Mouse (Mus musculus) hindbrain, postnatal 0 days (tissue): ENCODE results near the gene Atxn2l. TPM values are rescaled to one million over a fixed set of nuclear protein-coding genes. Genes with fewer than 3 reads are reported as not detected.
A peak's percentile ranks its signal among the peaks of the same experiment; 100 is the strongest.

Experiments
- ATAC-seq: fragments of 200-750 bp; cut with Nextera tagmentation; 2 replicates; pipeline ENCODE4 v1.8.0; 2017; ENCODE audit warnings: mild to moderate bottlenecking, moderate TSS enrichment, moderate library complexity
- DNase-seq: peaks from one replicate; pipeline ENCODE4 v3.0.0-alpha.2; 2015; ENCODE audit warnings: low spot score
- H3K27ac ChIP-seq: fragments of 300-500 bp; sonication (generic); 2 replicates; pipeline ENCODE4 v1.5.1; 2014; ENCODE audit warnings: mild to moderate bottlenecking
- H3K27me3 ChIP-seq: fragments of 300-500 bp; sonication (generic); 2 replicates; pipeline ENCODE4 v1.6.1; 2014; ENCODE audit warnings: low read length, mixed read lengths; ENCODE audit not compliant: insufficient read depth
- H3K36me3 ChIP-seq: fragments of 300-500 bp; sonication (generic); 2 replicates; pipeline ENCODE4 v1.6.1; 2014; ENCODE audit warnings: low read length, mixed read lengths; ENCODE audit not compliant: insufficient read depth
- H3K4me1 ChIP-seq: fragments of 300-500 bp; sonication (generic); 2 replicates; pipeline ENCODE4 v1.6.1; 2014; ENCODE audit warnings: antibody characterized with exemption, low read length, mixed read lengths; ENCODE audit not compliant: insufficient read depth
- H3K4me2 ChIP-seq: fragments of 300-500 bp; sonication (generic); 2 replicates; pipeline ENCODE4 v1.6.1; 2014; ENCODE audit warnings: low read depth, mild to moderate bottlenecking, low read length, moderate library complexity, mixed read lengths
- H3K4me3 ChIP-seq: fragments of 300-500 bp; sonication (generic); 2 replicates; pipeline ENCODE4 v1.5.1; 2014; ENCODE audit warnings: low read length
- H3K9ac ChIP-seq: fragments of 300-500 bp; sonication (generic); replicated peaks from 2 replicates; pipeline ENCODE4 v1.6.1; 2014; ENCODE audit warnings: mild to moderate bottlenecking, low read length, moderate library complexity, mixed read lengths
- H3K9me3 ChIP-seq: fragments of 300-500 bp; sonication (generic); 2 replicates; pipeline ENCODE4 v1.6.1; 2016; ENCODE audit warnings: low read length, mixed read lengths
- CTCF ChIP-seq: IDR thresholded peaks from 2 replicates; pipeline ENCODE4 v1.5.1; 2016; ENCODE audit warnings: antibody characterized with exemption, control low read depth, low read depth
- WGBS: fragments of 180-500 bp; shearing (Covaris S2); extraction: QIAGEN DNeasy Blood & Tissue Kit; methylation state at CpG from one replicate; pipeline ENCODE4 v1.1.7; 2014; 5-methylcytosine and 5-hydroxymethylcytosine counted together
- polyA plus RNA-seq: library from polyadenylated mRNA; unstranded; fragments of >200 nt; fragmentation: Nextera tagmentation; extraction: Ambion mirVana; gene quantifications from 2 replicates; pipeline ENCODE4 v1.2.1, GENCODE M21; 2015
- total RNA-seq: library from RNA; depleted of rRNA; stranded (reverse); fragments of >200 nt; gene quantifications from 2 replicates; pipeline ENCODE4 v1.2.3, GENCODE M21; 2014

The Atxn2l gene
- total and polyA plus RNA-seq, 2 experiments from 2014 or later: 54.0 to 71.1 TPM

GRCm38 (mm10) chr7:126502751-126503150, 486 bp downstream of the Atxn2l start:
- ATAC-seq (no peak), DNase-seq (no peak)
- peak overlapping the region; percentile 70 for H3K4me2 ChIP-seq
- TF ChIP-seq CTCF: no peak
- H3K9ac ChIP-seq: peak overlapping the region; percentile 92
- H3K9me3 ChIP-seq: no peaks in the 10 kb centered on the region
- H3K4me3 ChIP-seq: peak overlapping the region; percentile 70
- H3K27me3 ChIP-seq: no peaks in the 10 kb centered on the region
- WGBS: 0% methylated on average over 39 of the region's 40 CpGs
- peak overlapping the region; percentile 98 for H3K27ac ChIP-seq
- H3K36me3 ChIP-seq: peaks cover 32% of the 10 kb centered on the region
- no peaks in the 10 kb centered on the region for H3K4me1 ChIP-seq

- Histone ChIP-seq H3K4me3 (peak overlapping the region; percentile 70), H3K36me3 (peaks cover 37% of the 10 kb centered on the region), H3K27ac (peak overlapping the region; percentile 98), H3K4me2 (peak overlapping the region; percentile 70), H3K4me1 (no peaks in the 10 kb centered on the region), H3K9ac (peak overlapping the region; percentile 92), H3K9me3 (no peaks in the 10 kb centered on the region), H3K27me3 (no peaks in the 10 kb centered on the region)
- TF ChIP-seq CTCF: no peak
- DNase-seq: peak; percentile 97
- ATAC-seq: peak; percentile 93
- WGBS: 0% methylated on average over 48 of the region's 57 CpGs
These were observed 1.1 kb downstream of the Atxn2l start for GRCm38 (mm10) chr7:126502023-126502741.

GRCm38 (mm10) chr7:126501684-126502022, 1.6 kb downstream of the Atxn2l start:
- 3% methylated on average over 9 of the region's 9 CpGs for WGBS
- no peak for ATAC-seq
- peak overlapping the region; percentile 92 for H3K9ac ChIP-seq

GRCm38 (mm10) chr7:126499416-126499815, 3.8 kb downstream of the Atxn2l start:
- Histone ChIP-seq H3K36me3 (peaks cover 65% of the 10 kb centered on the region), H3K9me3 (no peaks in the 10 kb centered on the region), H3K9ac (no peak overlapping the region), H3K27ac (no peak overlapping the region), H3K4me3 (no peak overlapping the region), H3K4me1 (no peaks in the 10 kb centered on the region), H3K27me3 (no peaks in the 10 kb centered on the region), H3K4me2 (no peak overlapping the region)
- ATAC-seq (no peak), DNase-seq (no peak)
- WGBS: 94% methylated on average over 7 of the region's 7 CpGs
- TF ChIP-seq CTCF: no peak

More at GRCm38 (mm10) chr7:126501684-126502022, 1.6 kb downstream of the Atxn2l start:
- TF ChIP-seq CTCF: no peak
- peaks cover 43% of the 10 kb centered on the region for H3K36me3 ChIP-seq
- no peak for DNase-seq
- H3K4me3 ChIP-seq: peak overlapping the region; percentile 70
- peak overlapping the region; percentile 70 for H3K4me2 ChIP-seq
- peak overlapping the region; percentile 98 for H3K27ac ChIP-seq
- H3K4me1 ChIP-seq: no peaks in the 10 kb centered on the region
- H3K27me3 ChIP-seq: no peaks in the 10 kb centered on the region
- H3K9me3 ChIP-seq: no peaks in the 10 kb centered on the region

GRCm38 (mm10) chr7:126497966-126498365, 5.3 kb downstream of the Atxn2l start:
- Histone ChIP-seq H3K9me3 (no peaks in the 10 kb centered on the region), H3K4me2 (no peak overlapping the region), H3K4me1 (no peaks in the 10 kb centered on the region), H3K27me3 (no peaks in the 10 kb centered on the region), H3K9ac (no peak overlapping the region), H3K27ac (no peak overlapping the region), H3K36me3 (peaks cover 79% of the 10 kb centered on the region), H3K4me3 (no peak overlapping the region)
- WGBS: 87% methylated on average over 12 of the region's 12 CpGs
- DNase-seq: no peak
- no peak for TF ChIP-seq CTCF
- no peak for ATAC-seq

DNA sequence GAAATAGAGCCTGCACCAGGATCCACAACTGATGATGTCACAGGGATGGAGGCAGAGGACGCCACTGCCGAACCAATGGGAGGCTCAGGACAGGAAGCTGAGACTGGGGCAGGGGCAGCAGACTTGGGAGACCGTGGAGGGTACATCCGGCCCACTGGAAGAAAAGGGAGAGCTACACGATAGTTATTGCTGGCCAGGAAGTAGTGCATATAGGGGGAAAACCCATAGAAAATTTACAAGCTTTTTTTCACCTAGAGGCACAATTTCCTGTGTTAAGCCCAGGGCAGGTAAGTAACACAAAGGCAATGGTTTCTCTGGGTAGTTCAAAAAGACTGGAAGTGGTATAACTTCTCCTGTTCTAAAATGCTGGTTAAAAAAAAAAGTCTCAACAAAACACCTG, 6.8 kb downstream of the Atxn2l start:
- Histone ChIP-seq H3K4me3 (no peak overlapping the region), H3K4me1 (no peaks in the 10 kb centered on the region), H3K9ac (no peak overlapping the region), H3K36me3 (peaks cover 93% of the 10 kb centered on the region), H3K27ac (no peak overlapping the region), H3K27me3 (no peaks in the 10 kb centered on the region), H3K9me3 (no peaks in the 10 kb centered on the region), H3K4me2 (no peak overlapping the region)
- 89% methylated on average over 5 of the region's 5 CpGs for WGBS
- DNase-seq: no peak
- no peak for TF ChIP-seq CTCF
- ATAC-seq: no peak

- Histone ChIP-seq H3K27me3 (no peaks in the 10 kb centered on the region), H3K9ac (no peak overlapping the region), H3K4me2 (no peak overlapping the region), H3K36me3 (peaks cover 82% of the 10 kb centered on the region), H3K4me3 (no peak overlapping the region), H3K27ac (no peak overlapping the region), H3K4me1 (no peaks in the 10 kb centered on the region), H3K9me3 (no peaks in the 10 kb centered on the region)
- ATAC-seq (no peak), DNase-seq (no peak)
- 93% methylated on average over 6 of the region's 6 CpGs for WGBS
- no peak for TF ChIP-seq CTCF
These were observed 9.1 kb downstream of the Atxn2l start for GRCm38 (mm10) chr7:126494120-126494519.
